Mouse (Mus musculus): ENCODE results near the gene Slamf9. TPM values are rescaled to one million over a fixed set of nuclear protein-coding genes. Genes with fewer than 3 reads are reported as not detected.

Gene Slamf9
- polyA plus RNA-seq (2015; fragmentation: Nextera tagmentation; extraction: Ambion mirVana) = 2.1 and 2.9 TPM in 2 replicates

GRCm38 (mm10) chr1:172475054-172475741, at the start of gene Slamf9:
Slamf9 (plus strand) TSS chr1:172475358.

GRCm38 (mm10) chr1:172481540-172482280, 6.6 kb downstream of the Slamf9 start, which contains the start of gene Igsf9:
Igsf9 (plus strand) TSS chr1:172481788.

GRCm38 (mm10) chr1:172499765-172500441, 24.7 kb downstream of the Slamf9 start, which contains the start of gene Tagln2:
Tagln2 (plus strand) TSS chr1:172500047.

GRCm38 (mm10) chr1:172520576-172521440, 45.6 kb downstream of the Slamf9 start, which contains the start of gene Cfap45:
Cfap45 (plus strand) TSS chr1:172520801.

Other genes starting within 250 kb of the Slamf9 start
- gene Atp1a4, start 216.9 kb upstream of the Slamf9 start, polyA plus RNA-seq (2015; fragmentation: Nextera tagmentation; extraction: Ambion mirVana) = 0.68 and 2.4 TPM in 2 replicates
- 29.8 and 33.0 TPM in 2 replicates for gene Igsf8, start 213.7 kb upstream of the Slamf9 start, polyA plus RNA-seq (2015; fragmentation: Nextera tagmentation; extraction: Ambion mirVana)
- 4.1 and 5.3 TPM in 2 replicates for gene Atp1a2, start 177.3 kb upstream of the Slamf9 start, polyA plus RNA-seq (2015; fragmentation: Nextera tagmentation; extraction: Ambion mirVana)
- 0.28 TPM in 1 of 2 replicates, not detected in the other for gene Kcnj9, start 146.0 kb upstream of the Slamf9 start, polyA plus RNA-seq (2015; fragmentation: Nextera tagmentation; extraction: Ambion mirVana)
- gene Kcnj10, start 134.1 kb upstream of the Slamf9 start, polyA plus RNA-seq (2015; fragmentation: Nextera tagmentation; extraction: Ambion mirVana) = 0.30 and 0.65 TPM in 2 replicates
- 3.3 and 4.9 TPM in 2 replicates for gene Pigm, start 98.8 kb upstream of the Slamf9 start, polyA plus RNA-seq (2015; fragmentation: Nextera tagmentation; extraction: Ambion mirVana)
- gene Igsf9, start 6.4 kb downstream of the Slamf9 start, polyA plus RNA-seq (2015; fragmentation: Nextera tagmentation; extraction: Ambion mirVana) = 6.3 and 9.2 TPM in 2 replicates
- 205 and 299 TPM in 2 replicates for gene Tagln2, start 24.7 kb downstream of the Slamf9 start, polyA plus RNA-seq (2015; fragmentation: Nextera tagmentation; extraction: Ambion mirVana)
- gene Cfap45, start 45.4 kb downstream of the Slamf9 start, polyA plus RNA-seq (2015; fragmentation: Nextera tagmentation; extraction: Ambion mirVana) = 0.98 and 2.0 TPM in 2 replicates
- 0.70 and 1.1 TPM in 2 replicates for gene Vsig8, start 80.6 kb downstream of the Slamf9 start, polyA plus RNA-seq (2015; fragmentation: Nextera tagmentation; extraction: Ambion mirVana)
- gene Slamf8, start 115.2 kb downstream of the Slamf9 start, polyA plus RNA-seq (2015; fragmentation: Nextera tagmentation; extraction: Ambion mirVana) = 0.15 TPM in 1 of 2 replicates, not detected in the other
- 0.22 TPM in 1 of 2 replicates, not detected in the other for gene Fcrl6, start 127.2 kb downstream of the Slamf9 start, polyA plus RNA-seq (2015; fragmentation: Nextera tagmentation; extraction: Ambion mirVana)
- 14.9 and 18.3 TPM in 2 replicates for gene Dusp23, start 157.6 kb downstream of the Slamf9 start, polyA plus RNA-seq (2015; fragmentation: Nextera tagmentation; extraction: Ambion mirVana)
- gene Crp, start 222.7 kb downstream of the Slamf9 start, polyA plus RNA-seq (2015; fragmentation: Nextera tagmentation; extraction: Ambion mirVana) = 6.6 and 8.4 TPM in 2 replicates